Mouse (Mus musculus): ENCODE measurements around the gene Trrap. TPM values are rescaled to one million over a fixed set of nuclear protein-coding genes. Genes with fewer than 3 reads are reported as not detected.

Trrap gene
- polyA plus RNA-seq, 1 experiment, result 109 TPM

DNA sequence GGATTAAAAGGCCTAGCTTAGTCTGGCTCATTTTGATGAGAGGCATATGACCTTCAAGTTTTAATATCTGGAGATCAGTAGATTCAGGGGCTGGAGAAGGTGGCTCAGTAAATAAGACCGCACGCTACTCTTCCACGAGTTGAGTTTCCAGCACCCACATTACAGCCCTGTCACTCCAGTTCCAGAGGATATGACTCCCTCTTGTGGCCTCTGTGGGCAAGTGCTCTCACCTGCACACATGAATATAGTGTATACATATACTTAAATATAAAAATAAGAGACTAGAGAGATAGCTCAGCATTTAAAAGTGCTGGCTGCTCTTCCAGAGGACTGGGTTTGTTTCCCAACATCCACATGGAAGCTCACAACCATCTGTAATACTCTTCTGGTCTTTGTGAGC, 84.3 kb downstream of the Trrap start:
- TF ChIP-seq CTCF (IDR thresholded peaks at IDR 0.05; ENCODE audit: control insufficient read depth, insufficient read depth, insufficient replicate concordance, low read depth, low read length), result no peak
- TF ChIP-seq POLR2A (IDR thresholded peaks at IDR 0.05; ENCODE audit: control insufficient read depth, low read depth, low read length), result no peak
- Histone ChIP-seq H3K4me1 (ENCODE audit: control insufficient read depth, insufficient read depth, low read length) (no peaks in the 10 kb centered on the region), H3K27me3 (ENCODE audit: control insufficient read depth, insufficient read depth, low read length) (no peaks in the 10 kb centered on the region), H3K4me3 (ENCODE audit: control insufficient read depth, low read depth, low read length) (no peak overlapping the region), H3K27ac (ENCODE audit: control insufficient read depth, insufficient read depth, low read depth, low read length) (no peak overlapping the region), H3K36me3 (ENCODE audit: control insufficient read depth, insufficient read depth, low read length) (no peaks in the 10 kb centered on the region; the same call in none of the 2 replicates)

DNA sequence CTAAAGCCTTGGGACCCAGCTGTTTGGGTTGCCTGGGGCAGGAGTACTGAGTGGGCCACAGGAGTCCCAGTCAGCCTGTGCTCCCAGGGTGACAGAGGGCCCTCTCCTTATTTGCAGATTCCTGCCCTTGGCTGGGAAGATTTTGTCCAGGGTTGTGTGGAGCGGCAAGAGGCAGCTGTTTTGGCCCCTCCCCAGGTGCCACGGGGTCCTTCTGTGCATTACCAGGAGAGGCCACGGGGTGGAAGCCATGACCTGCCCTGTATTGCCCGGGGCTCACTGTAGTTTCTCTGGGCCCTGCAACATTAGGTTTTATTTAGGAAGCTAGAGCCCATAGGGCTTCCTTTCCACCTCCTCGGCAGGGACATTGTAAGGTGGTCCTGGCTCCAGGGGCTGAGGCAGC, 86.4 kb downstream of the Trrap start:
- Histone ChIP-seq H3K36me3 (ENCODE audit: control insufficient read depth, insufficient read depth, low read length) (no peaks in the 10 kb centered on the region; the same call in none of the 2 replicates), H3K4me3 (ENCODE audit: control insufficient read depth, low read depth, low read length) (no peak overlapping the region), H3K27ac (ENCODE audit: control insufficient read depth, insufficient read depth, low read depth, low read length) (no peak overlapping the region), H3K4me1 (ENCODE audit: control insufficient read depth, insufficient read depth, low read length) (no peaks in the 10 kb centered on the region), H3K27me3 (ENCODE audit: control insufficient read depth, insufficient read depth, low read length) (no peaks in the 10 kb centered on the region)
- no peak for TF ChIP-seq POLR2A (IDR thresholded peaks at IDR 0.05; ENCODE audit: control insufficient read depth, low read depth, low read length)
- TF ChIP-seq CTCF (IDR thresholded peaks at IDR 0.05; ENCODE audit: control insufficient read depth, insufficient read depth, insufficient replicate concordance, low read depth, low read length), result no peak

DNA sequence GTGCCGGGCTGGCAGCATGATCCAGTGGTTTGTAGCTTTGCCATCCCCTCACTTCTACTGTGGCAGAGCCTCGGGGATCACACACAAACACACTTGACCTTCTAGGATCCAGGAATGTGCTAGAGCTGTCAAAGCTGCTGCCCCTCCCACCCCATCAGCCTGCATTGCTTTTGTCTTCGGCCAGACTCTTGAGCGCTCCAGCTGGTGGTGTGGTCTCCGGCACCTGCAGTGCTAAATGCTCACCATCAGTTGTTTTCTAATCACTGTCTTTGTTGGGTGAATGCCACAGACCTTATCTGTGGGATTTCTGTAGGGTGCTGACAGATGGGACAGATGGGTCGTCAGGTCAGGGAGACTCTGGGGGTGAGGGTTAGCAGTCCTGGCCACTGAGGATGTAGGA, 88.4 kb downstream of the Trrap start:
- H3K36me3 ChIP-seq (ENCODE audit: control insufficient read depth, insufficient read depth, low read length), result peaks cover 2% of the 10 kb centered on the region
- TF ChIP-seq CTCF (IDR thresholded peaks at IDR 0.05; ENCODE audit: control insufficient read depth, insufficient read depth, insufficient replicate concordance, low read depth, low read length) (no peak), POLR2A (IDR thresholded peaks at IDR 0.05; ENCODE audit: control insufficient read depth, low read depth, low read length) (no peak)
- H3K4me3 ChIP-seq (ENCODE audit: control insufficient read depth, low read depth, low read length), result no peak overlapping the region
- H3K4me1 ChIP-seq (ENCODE audit: control insufficient read depth, insufficient read depth, low read length), result no peaks in the 10 kb centered on the region
- H3K27ac ChIP-seq (ENCODE audit: control insufficient read depth, insufficient read depth, low read depth, low read length), result no peak overlapping the region
- H3K27me3 ChIP-seq (ENCODE audit: control insufficient read depth, insufficient read depth, low read length), result no peaks in the 10 kb centered on the region

DNA sequence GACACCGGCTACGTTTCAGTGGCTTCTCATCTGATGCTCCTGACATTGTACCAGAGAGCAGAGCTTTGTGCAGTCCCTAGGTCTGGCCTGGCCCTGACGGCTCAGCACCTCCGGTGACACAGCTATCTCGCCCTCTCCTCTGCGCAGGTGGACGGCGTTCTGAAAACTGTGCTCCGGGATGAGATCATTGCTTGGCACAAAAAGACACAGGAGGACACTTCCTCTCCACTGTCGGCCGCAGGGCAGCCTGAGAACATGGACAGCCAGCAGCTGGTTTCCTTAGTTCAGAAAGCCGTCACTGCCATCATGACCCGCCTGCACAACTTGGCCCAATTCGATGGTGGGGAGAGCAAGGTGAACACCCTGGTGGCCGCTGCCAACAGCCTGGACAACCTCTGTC, 91.0 kb downstream of the Trrap start:
- TF ChIP-seq POLR2A (IDR thresholded peaks at IDR 0.05; ENCODE audit: control insufficient read depth, low read depth, low read length) (no peak), CTCF (IDR thresholded peaks at IDR 0.05; ENCODE audit: control insufficient read depth, insufficient read depth, insufficient replicate concordance, low read depth, low read length) (no peak)
- H3K36me3 ChIP-seq (ENCODE audit: control insufficient read depth, insufficient read depth, low read length), result peaks cover 2% of the 10 kb centered on the region

DNA sequence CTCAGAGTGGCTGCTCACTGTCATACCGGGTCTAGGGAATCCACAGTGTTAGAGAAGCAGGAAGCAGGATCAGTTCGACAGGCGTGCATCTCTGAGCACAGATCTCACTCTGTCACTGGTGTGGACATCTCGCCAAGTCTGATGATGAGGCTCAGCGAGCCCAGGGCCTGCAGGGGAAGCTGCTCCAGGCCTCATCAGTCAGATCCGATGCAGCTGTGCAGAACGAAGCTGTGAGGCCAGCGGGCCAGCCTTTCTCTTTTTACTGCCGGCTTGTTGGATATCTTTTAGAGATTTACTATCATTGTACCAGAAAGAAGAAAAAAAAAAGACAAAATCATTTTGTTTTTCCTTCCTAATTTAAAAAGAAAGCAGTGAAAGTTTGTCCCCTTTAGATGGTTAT, 91.8 kb downstream of the Trrap start:
- H3K36me3 ChIP-seq (ENCODE audit: control insufficient read depth, insufficient read depth, low read length), result peaks cover 2% of the 10 kb centered on the region
- no peak overlapping the region for H3K4me3 ChIP-seq (ENCODE audit: control insufficient read depth, low read depth, low read length)
- no peaks in the 10 kb centered on the region for H3K4me1 ChIP-seq (ENCODE audit: control insufficient read depth, insufficient read depth, low read length)
- H3K27ac ChIP-seq (ENCODE audit: control insufficient read depth, insufficient read depth, low read depth, low read length), result no peak overlapping the region
- TF ChIP-seq CTCF (IDR thresholded peaks at IDR 0.05; ENCODE audit: control insufficient read depth, insufficient read depth, insufficient replicate concordance, low read depth, low read length), result no peak
- TF ChIP-seq POLR2A (IDR thresholded peaks at IDR 0.05; ENCODE audit: control insufficient read depth, low read depth, low read length), result no peak
- H3K27me3 ChIP-seq (ENCODE audit: control insufficient read depth, insufficient read depth, low read length), result no peaks in the 10 kb centered on the region

More for the DNA sequence above, 91.0 kb downstream of the Trrap start:
- no peaks in the 10 kb centered on the region for H3K4me1 ChIP-seq (ENCODE audit: control insufficient read depth, insufficient read depth, low read length)
- H3K4me3 ChIP-seq (ENCODE audit: control insufficient read depth, low read depth, low read length), result no peak overlapping the region
- no peaks in the 10 kb centered on the region for H3K27me3 ChIP-seq (ENCODE audit: control insufficient read depth, insufficient read depth, low read length)
- peak overlapping the region; percentile 26; the same call in 1 of the 2 replicates for H3K27ac ChIP-seq (ENCODE audit: control insufficient read depth, insufficient read depth, low read depth, low read length)

DNA sequence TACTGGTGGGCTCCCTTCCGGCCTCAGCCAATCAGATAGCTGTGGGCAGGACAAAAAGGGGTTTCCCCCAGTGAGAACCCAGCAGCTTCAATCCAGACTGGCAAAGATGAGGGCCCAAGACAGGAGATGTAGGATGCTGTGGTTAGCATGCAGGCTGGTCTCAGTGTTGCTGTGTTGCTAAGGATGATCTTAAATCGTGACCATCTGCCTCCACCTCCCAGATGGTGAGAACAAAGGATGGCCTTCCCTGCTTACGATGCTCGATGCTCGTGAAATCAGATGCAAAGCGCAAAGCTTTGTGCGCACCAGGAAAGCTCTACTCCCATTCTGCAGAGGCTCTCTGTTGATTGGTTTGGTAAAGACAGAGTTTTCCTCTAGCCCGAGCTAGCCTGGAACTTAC, 93.4 kb downstream of the Trrap start:
- H3K4me3 ChIP-seq (ENCODE audit: control insufficient read depth, low read depth, low read length), result no peak overlapping the region
- no peak overlapping the region for H3K27ac ChIP-seq (ENCODE audit: control insufficient read depth, insufficient read depth, low read depth, low read length)
- no peak for TF ChIP-seq POLR2A (IDR thresholded peaks at IDR 0.05; ENCODE audit: control insufficient read depth, low read depth, low read length)
- TF ChIP-seq CTCF (IDR thresholded peaks at IDR 0.05; ENCODE audit: control insufficient read depth, insufficient read depth, insufficient replicate concordance, low read depth, low read length), result no peak
- H3K27me3 ChIP-seq (ENCODE audit: control insufficient read depth, insufficient read depth, low read length), result no peaks in the 10 kb centered on the region
- no peaks in the 10 kb centered on the region for H3K4me1 ChIP-seq (ENCODE audit: control insufficient read depth, insufficient read depth, low read length)
- peaks cover 2% of the 10 kb centered on the region for H3K36me3 ChIP-seq (ENCODE audit: control insufficient read depth, insufficient read depth, low read length)

DNA sequence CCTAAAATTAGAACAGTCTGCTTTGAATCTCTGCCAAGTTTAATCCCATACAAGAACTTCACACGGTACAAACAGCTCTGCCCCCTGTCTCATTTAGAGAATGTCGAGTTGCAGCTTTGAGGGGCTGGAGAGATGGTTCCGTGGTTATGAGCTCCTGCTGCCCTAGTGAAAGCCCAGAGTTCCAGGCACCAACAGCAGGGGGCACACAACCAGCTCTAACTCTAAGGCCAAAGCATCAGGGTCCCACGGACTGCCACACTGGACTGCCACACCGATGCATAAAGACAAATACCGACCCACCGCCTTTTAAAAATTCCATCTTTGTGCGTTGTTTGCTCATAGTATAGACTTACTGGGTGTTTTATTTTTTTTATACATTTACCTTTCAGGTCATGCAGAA, 99.4 kb downstream of the Trrap start:
- TF ChIP-seq CTCF (IDR thresholded peaks at IDR 0.05; ENCODE audit: control insufficient read depth, insufficient read depth, insufficient replicate concordance, low read depth, low read length) (peak; percentile 31; the same call in 1 of the 2 replicates), POLR2A (IDR thresholded peaks at IDR 0.05; ENCODE audit: control insufficient read depth, low read depth, low read length) (no peak)

DNA sequence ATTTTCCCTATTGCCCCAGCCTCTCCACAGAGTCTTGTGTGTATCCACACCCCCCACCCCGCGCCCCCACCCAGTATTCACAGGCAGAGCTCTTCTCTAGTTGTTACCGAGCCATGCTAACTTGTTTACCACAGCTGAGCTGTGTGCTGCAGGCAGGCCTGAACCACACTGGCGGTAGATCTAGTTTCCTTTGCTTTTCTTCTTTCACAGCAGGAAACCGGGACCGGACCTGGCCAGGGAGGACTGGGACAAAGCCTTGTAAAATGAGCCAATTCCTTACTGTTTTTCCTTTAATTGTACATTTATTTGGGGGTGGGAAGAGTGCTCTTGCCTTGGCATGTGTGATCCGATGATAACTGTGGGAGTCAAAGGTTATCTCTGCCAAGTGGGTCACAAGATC, 101.9 kb downstream of the Trrap start:
- Histone ChIP-seq H3K27me3 (ENCODE audit: control insufficient read depth, insufficient read depth, low read length) (no peaks in the 10 kb centered on the region), H3K4me1 (ENCODE audit: control insufficient read depth, insufficient read depth, low read length) (no peaks in the 10 kb centered on the region), H3K27ac (ENCODE audit: control insufficient read depth, insufficient read depth, low read depth, low read length) (no peak overlapping the region), H3K4me3 (ENCODE audit: control insufficient read depth, low read depth, low read length) (no peak overlapping the region), H3K36me3 (ENCODE audit: control insufficient read depth, insufficient read depth, low read length) (no peaks in the 10 kb centered on the region)
- no peak for TF ChIP-seq POLR2A (IDR thresholded peaks at IDR 0.05; ENCODE audit: control insufficient read depth, low read depth, low read length)

More for the DNA sequence above, 99.4 kb downstream of the Trrap start:
- Histone ChIP-seq H3K4me1 (ENCODE audit: control insufficient read depth, insufficient read depth, low read length) (no peaks in the 10 kb centered on the region), H3K27me3 (ENCODE audit: control insufficient read depth, insufficient read depth, low read length) (no peaks in the 10 kb centered on the region), H3K27ac (ENCODE audit: control insufficient read depth, insufficient read depth, low read depth, low read length) (no peak overlapping the region), H3K36me3 (ENCODE audit: control insufficient read depth, insufficient read depth, low read length) (no peaks in the 10 kb centered on the region), H3K4me3 (ENCODE audit: control insufficient read depth, low read depth, low read length) (no peak overlapping the region)

All from testis, adult 2 months (tissue).